Mouse (Mus musculus) adrenal gland, adult 2 months (tissue): ENCODE measurements around the gene Nckap5l. TPM values are rescaled to one million over a fixed set of nuclear protein-coding genes. Genes with fewer than 3 reads are reported as not detected.

Experiments
- DNase-seq: peaks from one replicate; pipeline ENCODE4 v3.0.0; 2021
- long read RNA-seq: library from polyadenylated mRNA; stranded (forward); transcript quantifications from one replicate; pipeline ENCODE4 v2.0.0, GENCODE M21; 2021
- polyA plus RNA-seq: library from polyadenylated mRNA; depleted of rRNA; stranded (reverse); fragments of >200 nt; gene quantifications from 2 replicates; pipeline ENCODE4 v1.2.3, GENCODE M21; 2012; rRNA removed
- total RNA-seq, 2 experiments: library from RNA; stranded (reverse); gene quantifications; 2 replicates each; pipeline ENCODE4 v1.2.3; 2021

Nckap5l gene
- total RNA-seq (10 to 100 TPM; 16.8 to 20.4 TPM), polyA plus RNA-seq (35.2 and 43.9 TPM in 2 replicates)
- long read RNA-seq, full-length matches to known transcripts = 1 of 8 reads
- long read RNA-seq, partial matches to known transcripts = 6 of 8 reads
- long read RNA-seq, other reads (novel, unspliced or antisense) = 1 of 8 reads

DNA sequence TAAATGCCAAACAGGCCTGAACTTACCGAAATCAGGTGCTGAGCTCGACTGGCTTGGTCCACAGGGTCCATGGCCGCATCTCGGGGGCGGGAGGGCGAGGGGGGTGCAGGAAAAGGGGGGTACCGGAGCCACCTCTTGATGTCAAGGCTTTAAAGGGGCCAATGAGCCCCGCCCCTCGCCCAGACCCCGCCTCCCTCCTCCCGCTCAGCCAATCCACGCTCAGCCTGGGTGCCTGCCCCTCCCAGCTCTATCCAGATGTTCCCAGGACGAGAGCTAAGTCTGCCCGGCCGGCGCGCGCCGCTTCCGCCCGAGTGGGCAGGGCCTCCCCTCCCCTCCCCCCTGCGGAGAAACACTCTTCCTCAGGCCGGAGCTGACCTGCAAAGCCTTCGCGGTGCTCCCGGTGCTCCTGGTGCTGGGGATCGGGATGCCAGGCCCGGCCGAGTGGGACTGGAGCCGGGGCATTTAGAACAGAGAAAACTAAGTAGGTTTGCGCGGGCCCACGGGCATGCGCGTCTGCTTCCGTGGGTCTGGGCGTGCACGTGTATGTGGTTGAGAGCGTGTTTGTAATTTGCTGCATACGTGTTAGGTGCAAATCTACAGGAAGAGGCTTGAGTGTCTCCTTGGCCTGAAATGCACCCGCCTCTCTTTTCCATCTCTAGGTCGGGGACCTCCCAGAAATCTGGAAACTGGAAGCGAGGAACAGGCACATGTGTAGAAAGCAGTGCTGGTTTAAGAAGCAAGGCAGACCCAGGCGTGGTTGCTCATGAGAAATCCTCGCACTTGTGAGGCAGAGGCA is at the start of gene Nckap5l:
TSS of gene Nckap5l (minus strand) at position 143 of the 796 bp plus-strand sequence.
- DNase-seq = peak; percentile 97

DNA sequence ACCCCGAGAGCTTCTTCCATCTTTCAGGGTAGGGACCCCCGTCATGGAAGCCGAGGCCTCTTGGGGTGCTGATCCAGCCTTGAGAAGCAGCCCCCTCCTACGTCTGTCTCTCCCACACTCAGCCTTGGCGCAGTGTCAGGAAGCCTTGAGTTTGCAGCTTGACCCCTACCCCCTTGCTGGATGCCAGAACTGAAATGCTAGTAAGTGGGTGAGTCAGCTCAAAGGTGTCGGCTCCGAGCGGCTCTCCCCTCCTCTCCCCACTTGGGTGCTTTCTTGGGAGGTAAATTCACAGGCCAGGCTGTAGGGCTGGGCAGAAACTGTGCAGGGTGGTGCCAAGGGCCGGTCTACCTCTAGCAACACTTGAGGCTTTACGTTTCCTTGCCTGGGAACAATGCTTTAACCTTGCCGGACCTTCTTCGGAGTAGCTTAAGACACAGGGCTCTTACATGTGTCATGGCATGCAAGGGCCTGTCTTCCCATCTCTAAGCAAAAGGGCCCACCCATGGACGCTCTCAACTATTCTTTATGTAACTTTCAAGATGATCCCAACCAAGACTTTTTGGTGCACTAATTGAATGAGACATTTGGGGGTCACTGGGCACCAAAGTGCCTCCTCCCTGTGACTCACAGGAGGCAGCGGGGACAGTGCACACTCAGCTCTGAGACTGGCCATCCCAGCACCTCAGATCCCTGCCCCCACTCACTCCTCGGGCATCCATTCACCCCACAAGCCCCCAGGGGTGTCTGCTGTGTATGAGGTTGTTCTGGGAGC is 48.0 kb upstream of the Nckap5l start:
- peak; percentile 54 for DNase-seq

DNA sequence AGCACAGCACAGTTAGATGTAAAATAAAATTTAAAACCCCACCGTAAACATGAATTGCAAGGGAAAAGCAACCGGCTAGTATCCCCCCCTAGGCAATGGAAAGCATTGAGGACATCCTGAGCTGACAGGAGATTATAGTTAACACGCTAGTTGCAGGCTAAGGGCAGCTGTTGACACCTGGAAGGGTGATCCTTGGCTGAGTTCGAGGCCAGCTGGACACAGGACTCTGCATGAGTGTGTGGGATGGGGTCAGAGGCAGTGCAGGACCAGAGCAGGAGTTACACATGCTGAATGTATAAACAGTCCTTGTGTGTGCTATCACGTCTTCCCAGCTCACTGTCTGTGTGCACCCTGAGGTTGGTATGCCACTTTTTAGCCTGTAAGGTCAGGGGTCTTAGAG is 45.7 kb upstream of the Nckap5l start:
- DNase-seq = no peak

DNA sequence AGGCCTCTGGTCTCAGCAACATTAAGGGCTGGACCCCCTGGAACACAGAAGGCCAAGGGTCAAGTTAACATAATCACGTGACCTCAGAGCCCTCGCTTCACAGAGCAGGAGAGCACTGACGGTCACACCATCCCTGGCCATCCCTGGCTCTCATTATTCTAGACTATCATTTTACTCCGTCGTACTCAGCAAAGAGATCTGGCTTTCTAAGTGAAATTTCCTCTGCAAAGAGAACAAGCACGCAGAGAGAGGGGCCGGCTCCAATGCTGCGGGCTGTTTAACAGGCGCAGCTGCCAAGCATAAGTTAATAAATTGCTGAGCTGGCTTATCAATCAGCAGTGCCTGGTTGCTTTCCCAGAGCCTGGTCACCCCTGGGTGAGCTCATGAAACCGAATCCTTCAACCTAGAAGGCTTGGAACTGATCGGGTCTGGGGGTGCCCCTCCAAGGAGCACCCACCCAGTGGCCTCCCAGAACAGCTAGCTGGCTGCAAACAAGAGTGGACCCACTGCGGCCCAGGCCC is 44.8 kb upstream of the Nckap5l start:
- DNase-seq = no peak

DNA sequence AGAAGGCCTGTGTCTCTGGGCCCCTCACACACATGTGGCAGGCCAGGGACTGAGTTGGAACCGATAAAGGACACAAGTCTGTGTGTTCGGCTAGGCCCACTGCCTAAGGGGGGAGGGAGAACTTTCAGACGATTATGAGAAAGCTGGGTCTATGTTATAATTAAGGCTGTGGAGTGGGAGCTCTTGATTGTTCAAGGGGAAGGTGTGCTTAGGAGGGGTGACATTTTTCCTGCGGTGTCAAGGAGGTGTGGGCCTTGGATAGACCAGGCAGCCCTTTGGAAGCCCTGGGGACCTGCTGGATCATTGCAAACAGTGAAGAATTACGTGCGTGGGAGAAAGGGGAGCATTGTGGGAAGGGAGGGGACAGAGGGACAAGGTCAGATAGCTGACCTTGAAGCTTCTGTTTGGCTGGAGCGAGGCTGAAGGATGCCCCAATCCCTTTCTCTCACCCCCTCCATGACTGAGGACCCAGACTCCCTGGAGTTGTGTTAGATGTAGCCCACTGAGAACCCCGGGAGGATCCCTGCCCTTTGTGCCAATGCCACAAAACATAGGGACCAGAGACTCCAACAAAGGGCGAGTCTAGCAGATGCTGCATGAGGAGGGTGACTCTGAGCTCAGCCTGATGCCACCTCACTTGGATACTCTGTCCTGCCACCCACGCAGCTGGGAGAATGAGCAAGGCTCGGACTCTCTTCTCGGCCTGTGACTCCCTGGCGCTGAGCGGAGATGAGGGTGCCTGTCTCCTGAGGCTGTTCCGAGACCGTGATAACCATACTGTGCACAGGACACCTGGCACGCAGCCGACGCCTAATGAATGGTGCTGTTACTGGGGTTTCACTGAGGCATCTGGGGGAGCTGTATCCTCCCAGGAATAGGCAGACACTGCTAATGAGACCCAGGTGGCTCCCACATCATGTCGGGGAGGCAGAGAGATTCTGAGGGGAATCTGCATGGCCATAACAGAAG is 44.0 kb upstream of the Nckap5l start:
- DNase-seq = peak; percentile 53

DNA sequence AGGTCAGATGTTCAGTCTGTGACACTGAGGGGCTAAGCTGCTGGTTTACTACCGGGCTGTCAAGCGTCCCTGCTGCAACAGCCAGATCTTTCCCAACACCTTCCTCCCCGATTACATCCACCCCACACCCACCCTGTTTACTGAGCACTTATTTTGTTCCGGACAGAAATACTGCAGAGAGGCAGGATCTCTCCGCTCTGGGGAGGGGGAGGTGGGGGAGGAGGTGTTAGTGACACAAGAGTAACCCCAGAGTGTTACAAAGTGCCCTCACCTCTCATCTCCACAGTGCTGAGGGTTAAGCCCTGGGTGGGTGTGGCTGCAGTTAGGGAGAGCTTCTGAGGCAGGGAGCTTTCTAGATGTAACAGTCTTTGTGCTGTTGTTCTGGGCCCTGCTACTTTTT is 42.8 kb upstream of the Nckap5l start:
- no peak for DNase-seq

DNA sequence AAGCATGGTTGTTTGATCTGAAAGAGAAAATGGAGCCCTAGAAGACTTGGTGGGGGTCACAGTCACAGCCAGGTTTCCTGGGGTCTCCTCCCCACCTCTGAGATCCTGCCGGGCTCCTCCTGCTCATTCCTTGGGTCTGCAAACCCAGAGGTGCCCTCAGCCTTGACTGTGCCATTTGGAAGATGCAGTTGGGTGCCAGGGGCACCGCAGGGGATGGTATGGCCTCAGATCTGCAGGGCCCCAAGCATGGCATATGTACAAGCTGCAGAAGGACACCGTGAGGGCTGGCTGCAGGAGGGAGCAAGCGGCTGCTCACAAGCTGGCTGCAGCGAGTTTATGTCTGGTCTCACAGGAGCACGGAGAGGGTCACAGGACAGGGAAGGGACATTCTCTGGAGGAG is 42.2 kb upstream of the Nckap5l start:
- no peak for DNase-seq

DNA sequence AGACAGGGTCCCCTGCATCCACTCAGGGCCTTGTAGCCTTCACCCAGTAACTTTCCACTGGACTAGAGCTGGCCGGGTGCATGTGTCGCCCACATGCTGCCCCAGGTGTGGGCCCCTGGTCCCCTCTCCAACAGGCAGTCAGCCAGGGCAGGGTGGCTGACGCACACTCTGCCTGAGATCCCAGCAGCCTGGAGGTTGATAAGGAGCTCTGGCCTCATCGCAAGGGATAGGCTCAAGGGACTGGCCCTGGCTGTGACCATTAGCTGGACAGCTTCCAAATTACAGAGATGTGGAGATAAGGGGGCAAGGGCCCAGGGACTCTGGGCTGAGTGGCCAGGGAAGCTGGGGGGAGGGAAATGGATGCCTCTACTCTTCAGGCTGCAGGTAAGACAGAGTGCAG is 41.2 kb upstream of the Nckap5l start:
- peak; percentile 84 for DNase-seq

DNA sequence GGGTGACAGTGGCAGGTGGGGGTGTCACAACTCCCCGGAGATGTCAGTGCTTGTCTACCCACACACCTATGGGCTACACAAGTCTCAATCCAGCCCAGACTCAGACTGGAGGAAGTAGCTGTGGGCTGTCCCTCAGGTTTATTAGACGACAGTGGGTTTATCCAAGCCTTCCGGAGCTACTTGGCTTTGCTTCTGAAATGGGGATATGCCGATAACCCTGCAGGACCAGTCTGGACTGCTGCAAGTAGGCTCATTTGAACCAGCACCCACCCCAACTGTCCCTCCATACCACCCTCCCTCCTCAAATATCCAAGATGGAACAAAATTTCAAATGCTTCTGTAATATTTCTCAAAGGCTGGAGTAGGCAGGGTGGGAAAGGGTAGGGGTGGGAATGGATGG is 40.8 kb upstream of the Nckap5l start:
- DNase-seq = no peak

DNA sequence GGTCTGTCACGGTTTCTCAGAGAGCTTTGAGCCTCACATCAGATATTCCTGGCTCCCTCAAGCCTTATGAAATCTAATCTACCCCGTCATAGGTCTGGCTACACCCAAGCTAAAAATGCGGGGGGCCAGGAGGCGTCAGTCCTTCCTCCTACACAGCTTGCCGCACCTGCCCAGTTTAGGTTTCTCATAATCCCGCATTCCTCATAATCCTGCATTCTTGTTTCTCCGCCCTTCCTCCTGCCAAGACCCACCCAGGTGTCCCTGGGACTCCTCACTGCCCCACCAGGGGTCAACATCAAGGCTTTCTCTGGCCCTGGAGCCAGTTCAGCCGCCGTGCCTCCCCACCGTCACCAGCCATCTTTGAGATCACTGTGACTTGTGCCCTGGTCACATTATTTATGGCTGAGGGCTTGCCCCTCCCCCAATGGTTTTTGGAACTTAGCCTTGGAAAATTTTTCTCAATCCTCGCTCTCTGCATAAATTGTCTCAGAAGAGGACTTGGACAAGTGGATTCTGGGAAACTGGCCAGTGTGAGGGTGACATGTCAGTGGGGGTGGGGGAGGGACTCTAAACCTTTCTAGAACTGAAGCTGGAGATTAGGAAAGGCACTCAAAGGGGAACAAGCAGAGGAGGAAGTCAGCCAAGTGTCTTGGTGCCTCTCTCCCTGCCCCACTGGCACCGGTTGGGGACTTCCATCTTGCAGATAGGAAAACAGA is 40.1 kb upstream of the Nckap5l start:
- DNase-seq = peak; percentile 89

DNA sequence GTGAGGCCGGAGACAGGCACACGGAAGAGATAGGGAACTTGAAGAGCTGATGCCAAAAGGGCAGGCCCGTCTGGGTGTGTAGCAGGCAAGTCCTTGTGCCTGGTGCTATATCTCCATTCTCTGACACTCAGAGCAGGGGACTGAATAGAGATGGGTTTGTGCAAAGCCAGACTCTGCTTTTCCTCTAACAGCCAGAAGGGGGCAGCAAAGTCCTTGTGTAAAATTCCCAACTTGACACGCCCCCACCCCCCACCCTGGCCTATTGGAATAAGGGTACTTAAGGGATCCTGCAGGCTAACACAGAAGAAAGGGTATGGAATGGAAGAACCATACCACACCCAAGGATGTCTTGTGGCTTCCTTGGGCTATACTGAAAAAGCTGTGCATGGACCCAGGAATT is 39.5 kb upstream of the Nckap5l start:
- peak; percentile 55 for DNase-seq

DNA sequence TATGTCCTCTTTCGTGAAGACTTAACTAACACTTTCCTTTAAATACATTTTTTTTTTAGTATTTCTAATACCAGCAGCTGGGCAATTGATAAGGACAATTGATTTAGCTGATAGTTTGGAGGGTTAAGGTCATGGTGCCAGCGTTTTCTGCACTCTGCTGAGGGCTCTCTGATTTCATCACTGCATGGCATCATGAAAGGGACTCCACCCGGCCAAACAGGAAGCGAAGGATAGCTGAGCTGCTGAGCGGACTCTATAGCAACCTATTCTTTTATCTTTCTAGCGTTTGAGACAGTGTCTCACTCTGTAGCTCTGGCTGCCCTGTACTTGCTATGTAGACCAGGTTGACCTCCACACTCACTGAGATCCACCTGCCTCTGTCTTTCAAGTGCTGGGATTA is 27.2 kb upstream of the Nckap5l start:
- DNase-seq = no peak

DNA sequence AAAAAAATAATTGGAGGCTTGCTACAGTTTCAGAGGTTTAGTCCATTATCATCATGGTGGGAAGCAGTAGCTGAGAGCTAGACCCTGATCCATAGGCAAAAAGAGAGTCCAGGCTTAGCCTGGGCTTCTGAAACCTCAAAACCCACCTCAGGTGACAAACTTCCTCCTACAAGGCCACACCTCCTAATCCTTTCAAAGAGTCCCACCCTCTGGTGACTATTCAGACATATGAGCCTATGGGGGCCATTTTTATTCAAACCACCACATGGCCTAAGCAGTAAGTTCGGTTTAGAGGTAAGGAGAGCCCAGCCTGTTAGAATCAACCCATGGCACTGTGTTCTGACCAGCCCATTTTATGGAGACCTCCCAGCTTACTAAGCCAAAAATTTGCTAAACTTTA is 18.3 kb upstream of the Nckap5l start:
- no peak for DNase-seq

DNA sequence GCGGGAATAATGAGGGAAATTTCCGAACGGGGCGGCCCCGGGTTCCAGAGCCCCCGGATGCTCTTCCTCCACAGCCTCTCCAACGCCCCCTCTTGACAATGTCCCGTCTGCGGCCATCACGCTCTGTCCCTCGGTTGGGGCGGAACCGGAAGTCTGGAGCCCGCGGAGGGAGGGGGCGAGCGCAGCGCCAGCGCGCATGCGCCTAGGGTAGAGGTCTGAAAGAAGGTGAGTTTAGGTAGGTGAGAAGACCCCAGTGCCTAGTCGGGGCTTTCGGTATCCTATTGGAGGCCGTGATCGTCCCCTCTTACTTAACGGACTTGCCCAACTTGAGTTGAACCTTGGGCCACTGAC is 17.0 kb upstream of the Nckap5l start, which contains the start of gene Bcdin3d:
TSS of gene Bcdin3d (minus strand) at position 155 of the 351 bp plus-strand sequence.
- peak; percentile 91 for DNase-seq

DNA sequence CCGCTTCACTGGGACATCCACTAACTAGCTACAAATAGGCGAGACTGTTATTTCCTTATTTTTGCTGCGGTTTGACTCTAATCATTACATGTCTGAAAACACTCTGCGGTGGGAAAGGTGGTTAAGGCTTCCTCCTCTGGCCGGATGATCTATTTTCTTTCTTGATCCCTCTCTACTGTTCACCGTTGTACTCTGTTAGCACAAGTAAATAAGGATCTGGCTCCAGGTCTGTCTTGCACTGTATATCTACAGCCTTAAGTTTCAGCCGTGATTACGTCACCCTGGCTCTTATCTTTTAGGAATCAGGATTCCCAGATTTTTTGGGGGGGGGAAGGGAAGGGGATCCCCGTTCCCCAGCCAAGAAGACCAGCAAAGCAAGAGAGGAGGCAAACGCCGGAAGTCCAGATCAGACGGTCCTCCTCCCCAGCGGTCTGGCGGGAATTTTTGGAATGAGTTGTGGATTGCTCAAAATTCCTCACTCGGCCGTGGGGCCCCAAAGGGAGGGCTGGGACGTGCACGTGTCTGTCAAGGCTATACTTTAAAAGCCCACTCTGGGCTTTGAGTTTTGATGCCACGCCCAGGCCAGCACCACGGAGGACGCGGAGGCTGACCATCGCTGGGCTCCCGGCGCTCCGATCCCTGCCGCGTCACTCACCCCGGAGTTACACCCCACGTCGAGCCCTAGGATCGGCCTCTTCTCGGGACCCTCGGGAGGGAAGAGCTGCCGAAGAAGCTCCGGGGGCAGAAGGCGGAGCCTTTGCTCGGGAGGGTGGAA is 16.4 kb upstream of the Nckap5l start:
- peak; percentile 83 for DNase-seq

DNA sequence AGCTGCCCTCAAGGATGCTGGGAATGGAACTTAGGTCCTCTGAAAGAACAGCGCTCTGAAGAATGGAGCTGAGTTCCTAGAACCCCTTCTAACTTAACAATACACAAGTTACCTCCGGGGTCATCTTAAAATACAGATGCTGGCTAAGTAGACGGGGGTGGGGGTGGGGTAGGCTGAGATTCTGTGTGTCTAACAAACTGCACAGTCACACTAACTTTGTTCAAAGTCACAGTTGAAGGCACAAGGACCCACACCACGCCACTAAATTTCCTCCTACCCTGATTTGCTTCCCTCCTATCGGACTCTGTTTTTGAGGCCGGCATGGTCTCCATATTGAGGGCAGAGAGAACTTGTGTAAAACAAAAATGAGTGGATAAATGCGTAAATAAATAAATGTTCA is 15.4 kb upstream of the Nckap5l start:
- DNase-seq = no peak

DNA sequence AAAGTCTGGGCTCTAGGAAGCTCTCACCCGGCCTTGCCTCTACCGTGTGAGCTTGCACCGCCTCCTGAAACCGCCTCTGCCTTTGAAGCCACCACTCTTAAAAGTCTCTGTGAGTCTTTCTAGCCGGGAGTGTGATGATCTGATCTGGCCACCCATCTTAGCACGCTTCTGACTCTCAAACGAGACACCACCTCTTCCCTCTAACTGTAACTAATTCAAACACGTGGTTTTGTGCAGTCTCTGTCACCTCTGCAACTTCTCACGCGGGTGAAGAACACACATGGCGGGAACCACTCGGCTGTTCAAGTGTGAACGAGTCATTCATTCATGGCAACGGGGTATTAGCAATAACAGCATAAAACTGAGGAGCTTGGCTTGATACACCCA is 14.1 kb upstream of the Nckap5l start:
- no peak for DNase-seq

DNA sequence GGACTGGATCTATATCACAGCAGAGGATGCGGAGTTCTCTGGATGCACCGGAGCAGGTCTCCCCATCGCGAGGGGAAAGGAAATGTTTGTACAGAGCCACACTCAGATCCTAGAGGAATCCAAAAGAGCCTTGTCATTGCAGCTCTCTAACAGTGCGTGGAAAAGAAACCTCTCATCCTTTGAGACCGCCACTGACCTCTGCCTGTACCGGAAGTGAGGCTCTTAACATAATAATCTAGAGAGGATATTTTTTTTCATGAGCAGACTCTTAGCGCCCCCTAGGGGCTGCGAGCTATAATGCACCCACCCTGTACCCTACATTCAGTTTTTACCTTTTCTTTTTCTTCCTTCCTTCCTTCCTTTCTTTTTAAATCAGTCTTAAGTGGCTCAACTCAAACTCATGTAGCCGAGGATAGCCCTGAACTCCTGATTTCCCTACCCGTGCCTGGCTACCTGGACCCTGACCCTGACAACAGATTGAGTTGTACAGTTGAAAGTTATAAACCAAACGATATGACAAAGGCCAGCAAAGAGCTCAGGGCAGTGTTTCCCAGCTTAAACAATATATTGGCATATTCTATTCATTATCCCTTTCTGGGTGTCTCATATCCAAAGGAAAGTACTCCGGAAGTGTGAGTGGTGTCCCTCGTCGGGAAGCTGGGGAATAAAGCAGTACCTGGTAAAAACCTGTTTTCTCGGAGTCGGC is 13.6 kb upstream of the Nckap5l start:
- DNase-seq = peak; percentile 61

DNA sequence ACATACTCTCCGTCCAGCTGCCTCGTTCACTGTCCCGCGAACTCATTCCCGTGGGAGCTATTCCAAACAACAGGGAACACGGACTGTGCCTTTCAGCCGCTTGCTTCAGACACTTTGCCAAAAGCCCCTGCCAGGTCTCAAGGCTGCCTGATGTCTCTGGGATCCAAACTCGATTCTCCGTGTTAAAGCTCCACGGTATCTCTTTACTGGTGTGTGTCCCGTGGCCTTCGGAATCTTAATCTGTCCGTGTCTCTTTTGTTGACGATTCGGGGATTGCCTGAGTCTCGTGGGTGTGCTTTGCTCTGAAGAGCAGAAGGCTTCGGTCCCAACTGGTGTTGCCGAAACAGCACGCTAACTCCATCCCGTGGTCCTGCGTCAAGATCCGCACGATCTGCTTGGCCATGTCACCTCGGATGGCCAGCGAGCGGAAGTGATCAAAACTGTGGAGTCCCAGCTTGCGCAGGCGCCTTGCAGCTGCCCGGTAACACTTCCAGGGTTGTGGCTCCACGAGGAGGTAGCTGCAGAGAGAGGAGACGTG is 12.7 kb upstream of the Nckap5l start:
- no peak for DNase-seq
